Mouse (Mus musculus) thymus, adult 2 months (tissue): ENCODE measurements at regions not wholly inside any gene's neighbourhood (a gene's known extent, or its start where the extent isn't known, plus 50 kb on each side); places are given as distances from the start of the nearest gene placed in this dataset.

ENCODE experiments used
- CTCF ChIP-seq: fragments of 200-500 bp; IDR thresholded peaks from 2 replicates; pipeline ENCODE4 v1.5.1; 2012; ENCODE audit warnings: mild to moderate bottlenecking, control low read depth, low read length, moderate library complexity, borderline replicate concordance; ENCODE audit not compliant: control insufficient read depth, poor library complexity, insufficient read depth; ENCODE audit errors: extremely low read depth
- POLR2A ChIP-seq: fragments of 200-500 bp; IDR thresholded peaks from 2 replicates; pipeline ENCODE4 v1.6.1; 2012; ENCODE audit warnings: mild to moderate bottlenecking, low read length, control low read depth, moderate library complexity; ENCODE audit not compliant: control insufficient read depth, poor library complexity, insufficient read depth; ENCODE audit errors: extremely low read depth

DNA sequence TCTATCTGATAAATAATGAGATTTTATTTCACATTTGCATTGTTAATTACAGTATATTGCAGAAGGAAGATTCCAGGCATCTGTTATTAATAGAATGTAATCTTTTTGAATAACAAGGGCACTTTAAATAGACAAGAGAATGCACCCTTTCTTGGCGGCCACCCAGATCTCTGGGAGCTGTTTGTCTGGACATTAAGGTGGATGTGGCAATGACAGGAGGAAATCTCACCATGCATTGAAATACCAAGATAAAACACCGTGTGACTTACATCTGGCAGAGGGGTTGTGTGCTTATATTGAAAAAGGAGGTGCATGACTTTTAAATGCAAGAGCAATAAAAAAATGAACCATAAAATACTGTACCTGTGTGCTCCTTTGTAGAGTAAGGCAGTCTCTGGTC, 171.0 kb upstream of the Meis1 start:
- TF ChIP-seq POLR2A (no peak), CTCF (no peak)
